Mouse (Mus musculus) lung, postnatal 10 days (tissue): ENCODE measurements at regions not wholly inside any gene's neighbourhood (a gene's known extent, or its start where the extent isn't known, plus 50 kb on each side); places are given as distances from the start of the nearest gene placed in this dataset.

Source experiments
- DNase-seq: peaks from one replicate; pipeline ENCODE4 v3.0.0; 2021

DNA sequence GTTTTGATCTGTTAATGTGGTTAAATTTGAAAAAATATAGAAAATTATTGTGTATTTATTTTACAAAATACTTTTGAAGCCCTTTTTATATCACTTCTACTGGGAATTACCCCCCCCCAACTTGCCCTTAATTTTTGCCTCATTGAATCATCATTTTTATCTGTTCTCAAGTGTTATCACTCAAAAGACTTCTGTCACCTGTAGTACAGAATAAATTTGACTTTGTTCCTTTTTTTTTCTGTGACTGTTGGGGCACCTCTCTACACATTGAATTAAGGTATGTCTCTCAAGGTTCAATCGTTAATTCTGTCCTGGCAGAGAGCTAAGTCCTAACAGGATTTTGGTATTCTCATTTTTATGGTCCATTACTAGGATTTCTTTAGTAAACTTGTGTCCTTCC lies 1123.0 kb upstream of the Cited2 start:
- no peak for DNase-seq

GRCm38 (mm10) chr10:16600551-16601224 lies 1122.3 kb upstream of the Cited2 start:
- DNase-seq: no peak

DNA sequence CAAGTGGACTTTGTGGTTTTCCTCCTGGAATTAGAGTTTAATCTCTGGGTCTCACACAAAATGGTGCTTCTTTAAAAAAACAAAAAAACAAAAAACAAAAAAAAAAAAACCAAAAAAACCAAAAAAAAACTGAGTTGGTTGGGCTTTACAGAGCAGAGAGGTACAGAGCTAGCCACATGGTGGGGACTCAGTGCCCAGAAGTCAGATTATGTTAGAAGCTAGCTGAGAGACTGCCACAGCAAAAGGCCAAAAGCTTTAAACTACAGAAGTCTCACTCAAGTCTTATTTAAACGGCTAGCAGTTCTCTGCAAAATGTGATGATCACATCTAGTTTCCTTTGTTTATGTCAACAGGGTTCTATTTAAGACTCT lies 1121.8 kb upstream of the Cited2 start:
- no peak for DNase-seq

DNA sequence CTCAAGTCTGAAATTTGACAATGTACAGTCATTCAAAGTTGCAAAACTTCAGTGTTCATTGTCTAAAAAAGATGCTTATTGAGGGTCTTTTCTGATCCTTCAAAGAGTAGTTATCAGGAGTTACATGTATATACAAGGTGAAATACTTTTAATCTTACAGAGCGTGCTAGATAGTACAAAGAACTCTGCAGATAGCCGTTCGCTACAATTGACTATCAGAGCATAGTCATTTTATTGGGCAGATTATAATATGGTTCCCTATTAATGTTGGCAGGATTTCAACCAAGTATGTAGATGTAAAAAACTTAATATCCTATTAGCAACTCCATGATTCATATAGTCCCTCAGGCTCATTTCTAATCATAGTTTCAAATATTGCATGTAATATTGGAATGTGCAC lies 1114.7 kb upstream of the Cited2 start:
- DNase-seq: no peak

DNA sequence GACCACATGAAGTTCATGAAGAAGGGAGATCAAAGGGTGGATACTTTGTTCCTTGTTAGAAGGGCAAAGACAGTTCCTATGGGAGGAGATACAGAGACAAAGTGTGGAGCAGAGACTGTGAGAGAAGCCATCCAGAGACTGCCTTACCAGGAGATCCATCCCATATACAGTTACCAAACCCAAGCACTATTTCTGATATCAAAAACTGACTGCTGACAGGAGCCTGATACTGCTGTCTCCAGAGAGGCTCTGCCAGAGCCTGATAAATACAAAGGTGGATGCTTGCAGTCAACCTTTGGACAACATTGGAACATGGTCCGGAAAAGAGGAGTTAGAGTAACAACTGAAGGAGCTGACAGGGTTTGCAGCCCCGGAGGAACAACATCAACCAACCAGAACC lies 1104.3 kb upstream of the Cited2 start:
- no peak for DNase-seq

DNA sequence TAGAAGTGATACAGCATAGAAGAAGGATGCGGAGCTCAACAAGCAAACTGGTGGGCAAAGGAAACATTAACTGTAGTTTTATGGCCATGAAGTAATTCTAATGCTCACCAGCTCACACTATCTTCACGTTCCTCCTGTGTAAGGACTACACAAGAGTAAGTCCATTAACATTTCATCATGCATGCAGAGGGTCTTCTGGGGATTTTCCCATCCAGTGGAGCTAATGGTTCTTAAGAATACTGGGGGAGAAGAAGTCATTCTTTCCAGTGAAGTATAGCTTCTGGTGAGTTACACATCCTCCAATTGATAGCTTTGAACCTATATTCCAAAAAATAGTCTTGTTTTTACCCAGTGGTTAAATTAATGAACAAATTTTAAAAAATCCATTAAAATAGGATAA lies 1103.4 kb upstream of the Cited2 start:
- no peak for DNase-seq

GRCm38 (mm10) chr10:16620804-16621559 lies 1102.0 kb upstream of the Cited2 start:
- no peak for DNase-seq

- no peak for DNase-seq
These were observed 1100.2 kb upstream of the Cited2 start for GRCm38 (mm10) chr10:16622821-16623220.

GRCm38 (mm10) chr10:16633236-16633635 lies 1089.8 kb upstream of the Cited2 start:
- DNase-seq: no peak

DNA sequence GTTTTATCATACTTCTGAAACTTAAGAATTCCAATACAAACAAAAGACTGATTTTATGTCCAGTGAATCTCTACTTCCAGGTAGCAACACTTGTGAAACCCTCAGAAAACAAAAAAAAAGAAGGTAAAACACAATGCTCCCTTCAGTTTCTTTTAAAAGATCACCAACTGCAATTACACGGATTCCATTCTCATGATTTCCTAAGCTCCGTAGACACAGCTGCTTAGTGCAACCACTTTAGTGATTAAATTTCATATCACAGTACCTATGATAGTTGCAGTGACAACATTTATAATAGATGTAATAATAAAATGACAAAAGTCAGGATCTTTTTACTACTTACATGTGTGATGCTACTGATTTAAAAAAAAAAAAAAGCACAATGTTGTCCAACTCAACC lies 1087.6 kb upstream of the Cited2 start:
- no peak for DNase-seq

- DNase-seq: peak; percentile 48
These were observed 1086.0 kb upstream of the Cited2 start for GRCm38 (mm10) chr10:16637006-16637405.

DNA sequence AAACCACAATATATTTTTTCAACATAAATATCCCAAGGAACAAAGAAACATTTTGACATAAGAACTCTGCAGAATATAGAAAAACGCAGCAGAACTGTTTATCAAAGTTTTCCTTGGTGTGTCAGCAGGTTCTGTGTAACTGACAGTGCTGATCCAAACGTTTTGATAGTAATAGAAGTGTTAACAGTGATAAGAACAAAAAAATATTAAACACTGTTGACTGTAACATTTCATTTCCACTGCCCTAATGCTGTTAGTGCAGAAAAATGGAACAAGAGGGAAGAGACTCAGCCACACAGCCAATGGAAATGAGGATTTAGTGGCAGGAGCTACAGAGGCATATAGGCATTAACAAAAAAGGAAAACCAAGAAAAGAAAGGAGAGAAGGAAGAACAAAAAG lies 1084.9 kb upstream of the Cited2 start:
- DNase-seq: no peak

DNA sequence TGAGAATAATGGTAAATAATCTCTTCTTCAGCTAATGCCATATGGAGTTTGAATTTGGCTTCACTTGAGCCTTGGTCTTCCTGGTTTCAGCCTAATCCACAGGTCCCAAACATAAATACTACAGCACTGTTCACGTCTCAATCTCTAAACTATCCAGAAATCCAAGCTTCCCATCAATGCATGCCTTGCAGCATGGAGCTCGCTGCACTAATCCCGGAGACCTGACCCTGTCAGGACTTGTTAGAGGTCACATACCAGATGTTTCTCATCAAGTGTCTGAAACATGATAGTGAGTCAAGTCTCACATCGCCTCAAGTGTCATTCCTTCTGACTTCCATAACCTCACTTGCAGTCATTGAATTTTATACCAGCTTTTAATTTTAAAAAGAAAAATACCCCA lies 1082.9 kb upstream of the Cited2 start:
- no peak for DNase-seq

- no peak for DNase-seq
These were observed 1072.9 kb upstream of the Cited2 start for GRCm38 (mm10) chr10:16650120-16650519.

DNA sequence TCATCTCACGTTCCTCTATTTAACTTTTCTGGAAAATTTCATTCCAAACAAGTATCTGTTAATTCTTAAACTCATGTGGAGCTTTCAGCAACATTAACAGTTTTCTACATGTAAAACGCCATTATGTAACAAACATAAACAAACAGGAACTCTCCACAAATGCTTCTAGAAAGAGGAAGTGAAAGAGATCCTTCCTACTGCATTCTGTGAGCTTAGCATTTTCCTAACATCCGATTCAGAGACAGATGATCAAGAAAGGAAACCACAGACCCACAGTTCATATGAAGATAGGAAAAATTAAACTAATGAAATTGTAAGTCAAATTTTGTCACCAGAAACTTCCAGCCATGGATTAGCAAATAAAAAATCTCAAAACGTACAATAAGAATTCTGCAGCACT lies 1070.6 kb upstream of the Cited2 start:
- no peak for DNase-seq

GRCm38 (mm10) chr10:16664483-16664882 lies 1058.5 kb upstream of the Cited2 start:
- no peak for DNase-seq

- DNase-seq: no peak
These were observed 1052.7 kb upstream of the Cited2 start for GRCm38 (mm10) chr10:16670286-16670685.

DNA sequence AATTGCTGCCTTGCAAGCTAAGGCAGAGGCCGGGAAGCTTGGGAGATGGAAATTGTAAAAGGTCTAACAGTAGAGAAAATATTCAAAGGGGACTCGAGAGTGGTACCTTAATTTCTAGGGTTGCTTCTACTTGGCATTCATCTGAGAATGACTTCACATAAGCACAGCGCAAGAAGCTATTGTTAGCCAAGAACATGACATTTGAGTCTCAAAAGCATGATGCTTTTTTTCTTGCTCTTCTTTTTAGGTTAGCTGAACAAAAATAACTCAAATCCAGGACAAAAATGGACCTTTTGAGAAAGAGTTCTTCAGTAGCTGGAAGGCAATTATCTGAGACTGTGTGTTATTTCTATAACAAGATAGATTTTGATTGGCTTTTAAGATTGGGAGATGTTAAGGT lies 1042.0 kb upstream of the Cited2 start:
- no peak for DNase-seq

DNA sequence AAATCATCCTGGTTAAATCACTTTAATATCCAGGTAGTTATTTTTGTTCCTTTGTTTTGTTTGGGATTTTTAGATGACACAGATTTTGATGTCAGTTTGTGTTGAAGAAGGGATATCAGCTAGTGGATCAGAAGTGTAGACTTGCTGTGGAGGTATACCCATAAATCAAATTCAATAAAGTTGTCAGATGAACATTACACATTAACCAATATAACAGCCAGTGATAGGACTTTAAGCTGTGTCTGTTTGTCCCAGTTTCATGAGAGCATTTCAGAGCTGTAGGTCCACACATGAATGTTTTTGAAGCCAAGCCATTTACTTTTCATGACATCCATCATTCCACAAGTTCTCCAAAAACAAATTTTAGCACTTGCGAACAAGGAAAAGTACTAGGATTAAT lies 1037.7 kb upstream of the Cited2 start:
- DNase-seq: no peak

- DNase-seq: no peak
These were observed 1016.0 kb upstream of the Cited2 start for GRCm38 (mm10) chr10:16706976-16707375.

DNA sequence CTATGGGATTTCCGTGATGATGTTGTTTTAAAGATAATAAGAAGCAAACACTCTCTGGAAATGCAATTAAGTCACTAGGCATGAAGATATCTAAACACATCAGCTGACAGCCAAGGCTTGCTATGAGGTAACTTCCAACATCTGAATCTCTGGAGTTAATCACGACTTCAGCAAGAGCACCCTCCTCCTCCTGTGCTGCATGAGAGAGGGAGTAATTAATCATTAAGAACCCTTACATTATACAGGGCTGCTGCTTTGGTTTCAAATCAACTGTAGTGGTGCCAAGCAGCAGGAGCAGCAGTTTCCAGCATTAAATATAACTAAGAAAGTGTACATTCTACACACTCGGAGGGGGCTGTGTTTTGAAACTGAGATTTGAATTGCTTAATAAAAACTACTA lies 1009.9 kb upstream of the Cited2 start:
- no peak for DNase-seq

DNA sequence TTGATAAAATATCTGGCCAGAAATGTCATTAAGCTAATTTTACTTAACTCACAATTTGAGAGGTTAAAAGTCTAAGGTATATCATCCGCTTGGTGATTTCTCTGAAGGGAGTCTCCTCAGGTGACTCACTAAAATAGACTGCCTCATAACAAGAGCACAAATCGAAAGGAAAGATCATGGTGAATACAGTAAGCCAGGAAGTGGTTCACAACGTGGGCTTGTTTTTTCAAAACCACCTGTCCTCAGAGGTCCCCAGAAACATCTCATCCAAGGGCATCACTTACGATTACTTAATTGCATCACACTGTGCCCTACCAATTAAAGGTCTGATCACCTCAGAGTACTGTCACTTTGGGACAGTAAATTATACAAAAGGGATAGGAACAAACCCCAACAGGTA lies 1009.0 kb upstream of the Cited2 start:
- DNase-seq: no peak

- no peak for DNase-seq
These were observed 1008.5 kb upstream of the Cited2 start for GRCm38 (mm10) chr10:16714526-16714925.

DNA sequence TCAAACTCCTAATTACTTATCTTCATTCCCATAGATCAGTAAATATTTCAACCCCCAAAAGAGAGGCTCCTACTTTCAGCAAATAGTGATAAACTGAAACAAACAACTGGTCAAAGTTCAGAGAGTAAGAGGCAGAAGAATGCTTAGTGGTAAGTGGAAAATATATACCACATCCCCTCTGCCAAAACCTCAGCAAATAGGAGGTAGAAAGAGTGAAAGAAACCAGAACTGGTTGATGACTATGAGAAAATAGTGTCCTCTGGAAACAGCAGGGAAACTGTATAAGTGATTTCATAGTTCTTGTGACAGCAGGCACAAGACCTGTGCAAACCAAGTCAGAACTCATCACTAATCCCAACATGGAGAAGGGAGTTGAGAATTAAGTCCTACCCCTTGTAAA lies 980.8 kb upstream of the Cited2 start:
- DNase-seq: no peak

- no peak for DNase-seq
These were observed 971.5 kb upstream of the Cited2 start for GRCm38 (mm10) chr10:16751546-16751945.
